Mouse (Mus musculus) heart, postnatal 0 days (tissue): ENCODE results near the gene Rnf227.

Experiments
- CTCF ChIP-seq: IDR thresholded peaks from 2 replicates; pipeline ENCODE4 v1.5.1; 2016; ENCODE audit warnings: antibody characterized with exemption, control low read depth, low read depth
- EP300 ChIP-seq: IDR thresholded peaks from 2 replicates; pipeline ENCODE4 v1.6.1; 2016; ENCODE audit warnings: antibody characterized with exemption, low read depth

DNA sequence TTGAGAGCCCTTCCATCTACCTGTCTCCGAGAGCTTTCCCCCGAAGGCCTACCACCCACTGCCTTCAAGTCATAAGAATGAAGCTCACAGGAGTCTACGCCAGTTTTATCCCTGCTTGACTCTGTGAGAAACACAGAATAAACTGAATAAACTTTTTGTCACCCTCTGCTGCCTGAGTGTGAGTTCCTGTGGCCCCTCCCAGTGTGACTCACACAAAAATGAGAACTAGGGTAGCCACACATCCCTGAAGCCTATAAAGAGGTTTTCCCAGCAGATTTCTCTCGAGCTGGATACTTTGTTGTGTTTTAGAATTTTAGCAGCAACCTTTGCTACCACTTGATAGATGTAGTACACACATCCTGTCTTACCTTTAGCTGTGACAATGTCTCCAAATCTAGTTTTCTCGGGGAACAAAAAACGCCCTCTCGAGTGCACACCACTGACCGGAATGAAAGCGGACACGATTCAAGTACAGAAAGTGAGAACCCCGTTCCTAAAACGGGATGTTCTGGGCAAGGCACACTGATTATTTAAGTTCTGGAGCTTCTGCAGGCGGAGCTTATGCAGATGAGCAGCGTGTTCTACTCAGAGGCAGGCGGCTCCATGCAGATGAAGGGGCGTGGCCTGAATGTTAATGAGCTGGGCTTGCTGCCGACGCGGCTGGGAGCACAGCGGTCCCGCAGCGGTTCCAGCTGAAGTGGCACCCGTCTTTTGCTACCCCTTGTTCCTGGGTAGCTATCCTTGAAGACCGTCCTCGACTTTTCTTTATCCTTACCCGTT lies 14.4 kb upstream of the Rnf227 start, which contains the start of gene Kcnab3:
- TF ChIP-seq CTCF (no peak), EP300 (no peak)
